Mouse (Mus musculus): ENCODE data around the gene Cux1.

Cux1 gene

GRCm38 (mm10) chr5:136567176-136568025, at the start of gene Cux1:
TSS of gene Cux1 (minus strand) at chr5:136567490.
- peak; percentile 63 for DNase-seq (ENCODE audit: low read depth, low spot score)

DNA sequence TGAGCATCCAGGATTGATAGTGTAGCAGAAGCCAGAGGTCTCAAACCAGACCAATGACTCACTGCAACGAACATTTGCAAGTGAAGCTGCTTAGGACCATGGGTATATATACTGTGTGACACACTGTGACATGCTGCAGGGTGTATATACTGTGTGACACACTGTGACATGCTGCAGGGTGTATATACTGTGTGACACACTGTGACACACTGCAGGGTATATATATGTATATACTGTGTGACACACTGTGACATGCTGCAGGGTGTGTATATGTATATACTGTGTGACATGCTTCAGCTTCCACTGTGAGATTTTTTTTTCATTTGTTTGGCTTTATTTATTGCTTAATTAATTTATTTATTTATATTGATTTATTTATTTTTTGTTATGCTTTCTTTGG, 45.1 kb upstream of the Cux1 start:
- no peak for DNase-seq (ENCODE audit: low read depth, low spot score)

- DNase-seq (ENCODE audit: low read depth, low spot score), result no peak
Observed at GRCm38 (mm10) chr5:136608814-136609434, 41.6 kb upstream of the Cux1 start.

- DNase-seq (ENCODE audit: low read depth, low spot score), result no peak
Observed at GRCm38 (mm10) chr5:136605144-136605543, 37.9 kb upstream of the Cux1 start.

DNA sequence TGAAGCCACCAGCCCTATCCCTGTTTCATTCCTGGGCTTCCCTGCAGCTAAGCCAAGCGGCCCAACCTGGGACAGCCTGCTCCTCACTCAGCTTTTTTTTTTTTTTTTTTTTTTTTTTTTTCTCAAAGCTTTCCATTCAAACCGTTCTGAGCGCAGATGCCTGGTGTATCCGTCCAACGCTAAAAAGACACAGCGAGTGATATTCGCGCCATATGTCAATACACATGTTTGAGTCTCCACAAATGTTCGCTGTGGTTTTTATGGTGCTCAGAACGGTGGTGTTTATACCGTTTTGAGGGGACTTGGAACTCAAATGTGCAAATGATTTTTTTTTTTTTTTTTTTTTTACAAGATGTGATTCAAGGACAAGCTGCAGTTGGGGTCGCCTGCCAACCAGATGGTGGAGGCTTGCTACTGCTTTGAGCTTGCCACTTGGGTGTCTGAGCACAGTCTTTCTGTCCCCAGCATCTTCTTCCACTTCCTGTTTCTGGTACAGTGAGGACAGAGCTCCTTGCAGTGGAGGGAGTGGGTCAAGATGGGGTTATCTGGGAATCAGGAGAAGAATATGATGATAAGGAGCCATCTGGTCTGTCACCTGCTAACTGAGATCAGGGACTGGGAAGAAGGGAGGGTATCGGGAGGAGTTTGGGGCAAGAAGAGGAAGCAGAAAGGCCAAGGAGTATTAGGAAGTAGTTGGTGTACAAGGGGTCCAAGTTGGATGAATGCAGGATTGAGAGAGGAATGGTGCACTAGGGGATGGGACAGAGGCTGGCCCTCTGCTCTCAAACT, 36.1 kb upstream of the Cux1 start:
- no peak for DNase-seq (ENCODE audit: low read depth, low spot score)

GRCm38 (mm10) chr5:136600511-136600910, 33.2 kb upstream of the Cux1 start:
- no peak for DNase-seq (ENCODE audit: low read depth, low spot score)

GRCm38 (mm10) chr5:136594896-136595540, 27.7 kb upstream of the Cux1 start:
- peak; percentile 11 for DNase-seq (ENCODE audit: low read depth, low spot score)

DNA sequence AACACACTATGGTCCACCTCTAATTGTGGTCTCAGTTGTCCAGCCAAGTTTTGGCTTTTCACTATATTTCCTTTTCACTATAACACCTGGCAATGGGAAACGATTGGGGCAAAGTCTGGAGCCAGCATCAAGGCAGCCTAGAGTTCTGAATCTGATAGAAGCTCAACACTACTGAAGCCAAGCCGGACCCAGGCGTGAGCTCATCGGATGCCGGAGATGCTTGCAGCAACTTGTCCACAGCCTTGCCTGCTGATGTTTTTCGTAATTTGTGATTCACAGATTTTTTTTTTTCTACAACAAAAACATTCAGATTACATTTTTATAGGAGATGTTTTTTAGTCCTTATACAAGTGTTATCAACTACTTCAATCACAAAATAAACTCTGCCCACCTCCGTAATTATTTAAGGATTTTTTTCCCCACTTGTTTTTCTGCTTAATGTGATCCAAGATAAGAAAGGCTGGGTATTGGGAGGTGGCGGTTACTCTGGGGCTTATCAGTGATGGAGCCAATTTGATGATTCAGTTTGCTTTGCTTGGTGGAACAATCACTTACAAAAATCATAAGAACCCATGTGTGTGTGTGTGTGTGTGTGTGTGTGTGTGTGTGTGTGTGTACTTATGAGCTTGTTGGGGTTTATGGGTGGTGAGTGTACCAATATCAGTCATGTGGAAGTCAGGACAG, 24.7 kb upstream of the Cux1 start:
- DNase-seq (ENCODE audit: low read depth, low spot score), result no peak

DNA sequence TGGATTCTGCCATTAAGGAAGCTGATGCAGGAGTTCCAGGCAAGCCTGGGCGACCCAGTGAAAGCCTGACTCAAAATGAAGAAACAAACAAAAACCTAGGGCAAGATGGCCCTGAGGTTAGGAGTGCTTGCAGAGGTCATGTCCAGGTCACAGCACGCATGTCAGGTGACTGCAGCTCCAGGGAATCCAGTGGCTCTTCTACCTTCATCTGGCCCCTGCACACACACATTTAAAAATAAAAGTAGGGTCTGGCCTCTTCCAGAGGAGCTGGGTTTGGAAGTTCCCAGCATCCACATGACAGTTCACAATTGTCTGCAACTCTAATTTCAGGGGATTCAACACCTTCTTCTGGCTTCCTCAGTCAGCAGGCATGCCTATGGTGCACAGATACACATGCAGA, 21.7 kb upstream of the Cux1 start:
- DNase-seq (ENCODE audit: low read depth, low spot score), result no peak

- no peak for DNase-seq (ENCODE audit: low read depth, low spot score)
Observed at GRCm38 (mm10) chr5:136588471-136588870, 21.2 kb upstream of the Cux1 start.

DNA sequence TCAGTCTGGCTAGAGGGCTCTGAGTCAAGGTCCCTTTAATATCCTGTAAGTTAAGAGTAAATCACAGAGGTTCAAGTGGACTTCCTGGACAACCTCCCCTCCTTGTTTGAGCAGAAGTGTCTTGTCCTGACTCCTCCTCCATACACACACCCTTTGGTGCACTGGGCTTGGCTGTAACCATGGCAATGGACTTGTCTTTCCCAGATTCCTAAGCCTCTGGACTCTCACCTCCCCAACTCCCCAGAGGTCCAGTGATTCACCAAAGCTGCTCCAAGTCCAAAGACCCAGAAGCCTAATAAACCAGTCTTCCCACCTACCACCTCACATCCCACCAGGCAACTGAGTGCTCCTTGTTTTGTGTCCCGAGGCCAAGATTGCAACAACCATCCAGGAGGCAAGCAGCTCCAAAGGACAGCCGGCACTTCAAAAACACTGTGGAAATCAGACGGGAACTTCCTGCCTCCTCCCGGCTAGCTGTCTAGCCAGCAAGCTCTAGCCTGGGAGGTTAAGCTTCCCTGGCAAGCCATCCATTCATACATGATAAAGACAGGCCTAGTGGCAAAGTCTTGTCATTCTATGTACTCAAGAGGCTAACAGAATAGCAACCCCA, 17.5 kb upstream of the Cux1 start:
- DNase-seq (ENCODE audit: low read depth, low spot score), result no peak

- DNase-seq (ENCODE audit: low read depth, low spot score), result no peak
Observed at GRCm38 (mm10) chr5:136583666-136584464, 16.6 kb upstream of the Cux1 start.

- no peak for DNase-seq (ENCODE audit: low read depth, low spot score)
Observed at GRCm38 (mm10) chr5:136583256-136583655, 16.0 kb upstream of the Cux1 start.

DNA sequence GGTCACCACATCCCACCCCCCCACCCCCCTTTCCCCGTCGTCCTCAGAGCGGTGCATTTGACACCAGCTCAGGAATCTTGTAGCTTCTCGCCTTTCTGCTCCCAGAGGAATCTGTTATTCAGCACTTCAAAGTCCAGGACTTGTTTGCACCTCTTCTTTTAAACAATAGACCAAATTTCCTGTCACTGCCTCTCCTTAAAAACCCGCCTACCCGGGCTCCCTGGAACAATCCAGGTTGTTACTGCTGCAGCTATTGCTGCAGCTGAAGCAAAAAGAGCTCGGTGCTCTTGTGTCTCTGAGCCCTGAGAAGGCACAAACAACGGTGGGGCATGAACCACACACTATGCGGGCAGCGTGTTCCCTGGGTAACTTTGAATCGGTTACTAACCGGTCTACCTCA, 14.9 kb upstream of the Cux1 start:
- DNase-seq (ENCODE audit: low read depth, low spot score), result no peak

DNA sequence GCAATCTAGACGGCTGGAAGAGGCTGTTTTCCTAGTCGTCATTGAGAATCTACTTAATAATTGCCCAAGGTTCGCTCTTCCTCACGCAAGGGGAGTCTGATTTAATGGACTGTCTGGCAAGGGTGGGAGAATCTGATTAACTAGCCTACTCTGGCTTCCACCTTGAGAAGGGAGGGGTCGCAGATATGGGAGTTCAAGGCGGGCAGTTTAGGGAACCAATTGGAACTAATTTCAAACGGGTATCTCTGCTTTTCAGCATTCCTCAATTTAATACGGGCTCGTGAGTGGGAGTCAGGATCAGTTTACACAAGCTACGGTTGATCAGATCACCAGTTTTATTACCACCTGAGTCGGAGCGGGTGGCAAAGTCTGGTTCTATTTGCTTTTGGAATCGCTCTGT, 14.3 kb upstream of the Cux1 start:
- DNase-seq (ENCODE audit: low read depth, low spot score), result no peak

- DNase-seq (ENCODE audit: low read depth, low spot score), result no peak
Observed at GRCm38 (mm10) chr5:136581166-136581565, 13.9 kb upstream of the Cux1 start.

GRCm38 (mm10) chr5:136578201-136578600, 10.9 kb upstream of the Cux1 start:
- no peak for DNase-seq (ENCODE audit: low read depth, low spot score)

GRCm38 (mm10) chr5:136570171-136570570, 2.9 kb upstream of the Cux1 start:
- DNase-seq (ENCODE audit: low read depth, low spot score), result no peak

GRCm38 (mm10) chr5:136568776-136569175, 1.5 kb upstream of the Cux1 start:
- peak; percentile 48 for DNase-seq (ENCODE audit: low read depth, low spot score)
